Mouse (Mus musculus) hindbrain, embryonic 11.5 days (tissue): ENCODE results near the gene Accsl. TPM values are rescaled to one million over a fixed set of nuclear protein-coding genes. Genes with fewer than 3 reads are reported as not detected.

Source experiments
- ATAC-seq: fragments of 200-750 bp; cut with Nextera tagmentation; 2 replicates; pipeline ENCODE4 v1.8.0; 2017; ENCODE audit warnings: mild to moderate bottlenecking, moderate TSS enrichment, moderate library complexity; ENCODE audit not compliant: low FRiP score
- DNase-seq: peaks from one replicate; pipeline ENCODE4 v3.0.0-alpha.2; 2015; ENCODE audit warnings: low spot score
- H3K27ac ChIP-seq: fragments of 300-500 bp; sonication (generic); 2 replicates; pipeline ENCODE4 v1.5.1; 2014; ENCODE audit warnings: mild to moderate bottlenecking, low read depth, low read length
- H3K27me3 ChIP-seq: fragments of 300-500 bp; sonication (generic); 2 replicates; pipeline ENCODE4 v1.6.1; 2014; ENCODE audit warnings: mild to moderate bottlenecking, low read length, moderate library complexity, mixed read lengths; ENCODE audit not compliant: control insufficient read depth, insufficient read depth
- H3K36me3 ChIP-seq: fragments of 300-500 bp; sonication (generic); 2 replicates; pipeline ENCODE4 v1.6.1; 2014; ENCODE audit warnings: mild to moderate bottlenecking, low read length, moderate library complexity, mixed read lengths; ENCODE audit not compliant: control insufficient read depth, insufficient read depth
- H3K4me1 ChIP-seq: fragments of 300-500 bp; sonication (generic); replicated peaks from 2 replicates; pipeline ENCODE4 v1.6.1; 2014; ENCODE audit warnings: low read length, mixed read lengths; ENCODE audit not compliant: control insufficient read depth, insufficient read depth
- H3K4me2 ChIP-seq: fragments of 300-500 bp; sonication (generic); replicated peaks from 2 replicates; pipeline ENCODE4 v1.6.1; 2014; ENCODE audit warnings: mild to moderate bottlenecking, low read depth, low read length
- H3K4me3 ChIP-seq: fragments of 300-500 bp; sonication (generic); 2 replicates; pipeline ENCODE4 v1.5.1; 2014; ENCODE audit warnings: low read depth, low read length
- H3K9ac ChIP-seq: fragments of 300-500 bp; sonication (generic); 2 replicates; pipeline ENCODE4 v1.6.1; 2014; ENCODE audit warnings: low read depth, low read length
- H3K9me3 ChIP-seq: fragments of 300-500 bp; sonication (generic); 2 replicates; pipeline ENCODE4 v1.6.1; 2016; ENCODE audit warnings: low read length; ENCODE audit not compliant: control insufficient read depth
- WGBS: fragments of 180-500 bp; shearing (Covaris S2); extraction: QIAGEN DNeasy Blood & Tissue Kit; methylation state at CpG from one replicate; pipeline ENCODE4 v1.1.7; 2014; 5-methylcytosine and 5-hydroxymethylcytosine counted together
- polyA plus RNA-seq: library from polyadenylated mRNA; unstranded; fragments of >200 nt; fragmentation: Nextera tagmentation; extraction: Ambion mirVana; gene quantifications from 2 replicates; pipeline ENCODE4 v1.2.1, GENCODE M21; 2014

Gene Accsl
- polyA plus RNA-seq, 1 experiment from 2014 or later: 0.69 TPM

DNA sequence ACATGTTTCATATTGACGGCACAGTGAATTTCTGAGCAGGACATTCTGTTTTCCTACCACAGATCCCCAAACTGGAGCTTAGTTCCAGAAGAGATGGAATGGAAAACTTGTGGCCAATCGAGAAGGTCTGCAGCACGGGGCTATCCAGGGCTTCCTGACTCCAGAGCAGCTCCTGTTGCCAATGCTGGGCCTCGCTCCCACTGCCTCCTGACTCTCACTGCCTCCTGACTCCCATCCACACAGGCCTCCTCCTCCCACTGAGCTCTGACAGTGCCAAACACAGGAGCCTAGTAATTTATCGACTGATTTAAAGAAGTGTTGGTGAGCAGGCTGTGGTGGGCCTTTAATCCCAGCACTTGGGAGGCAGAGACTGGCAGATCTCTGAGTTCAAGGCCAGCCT is 60.9 kb downstream of the Accsl start:
- H3K4me1 ChIP-seq: no peaks in the 10 kb centered on the region
- no peak overlapping the region for H3K9ac ChIP-seq
- no peaks in the 10 kb centered on the region for H3K9me3 ChIP-seq
- no peak overlapping the region for H3K4me3 ChIP-seq
- 90% methylated on average over 5 of the region's 5 CpGs for WGBS
- H3K27ac ChIP-seq: no peak overlapping the region
- ATAC-seq (no peak), DNase-seq (no peak)
- H3K36me3 ChIP-seq: no peaks in the 10 kb centered on the region; the same call in 1 of the 2 replicates
- H3K4me2 ChIP-seq: no peak overlapping the region
- no peaks in the 10 kb centered on the region for H3K27me3 ChIP-seq

GRCm38 (mm10) chr2:93807440-93807839 is 61.5 kb downstream of the Accsl start:
- no peaks in the 10 kb centered on the region for H3K4me1 ChIP-seq
- H3K9me3 ChIP-seq: no peaks in the 10 kb centered on the region
- no peak overlapping the region for H3K9ac ChIP-seq
- WGBS: 87% methylated on average over 8 of the region's 8 CpGs
- no peak overlapping the region for H3K4me2 ChIP-seq
- ATAC-seq: no peak
- no peak for DNase-seq
- H3K27me3 ChIP-seq: no peaks in the 10 kb centered on the region
- H3K27ac ChIP-seq: no peak overlapping the region
- no peak overlapping the region for H3K4me3 ChIP-seq
- H3K36me3 ChIP-seq: no peaks in the 10 kb centered on the region; the same call in 1 of the 2 replicates

- H3K27ac ChIP-seq: no peak overlapping the region
- no peaks in the 10 kb centered on the region for H3K9me3 ChIP-seq
- no peak overlapping the region for H3K4me2 ChIP-seq
- no peaks in the 10 kb centered on the region; the same call in 1 of the 2 replicates for H3K36me3 ChIP-seq
- no peaks in the 10 kb centered on the region for H3K4me1 ChIP-seq
- WGBS: 91% methylated on average over 6 of the region's 6 CpGs
- no peak for ATAC-seq
- no peak for DNase-seq
- no peaks in the 10 kb centered on the region for H3K27me3 ChIP-seq
- no peak overlapping the region for H3K4me3 ChIP-seq
- H3K9ac ChIP-seq: no peak overlapping the region
Observed at GRCm38 (mm10) chr2:93806487-93807201, 62.3 kb downstream of the Accsl start.

DNA sequence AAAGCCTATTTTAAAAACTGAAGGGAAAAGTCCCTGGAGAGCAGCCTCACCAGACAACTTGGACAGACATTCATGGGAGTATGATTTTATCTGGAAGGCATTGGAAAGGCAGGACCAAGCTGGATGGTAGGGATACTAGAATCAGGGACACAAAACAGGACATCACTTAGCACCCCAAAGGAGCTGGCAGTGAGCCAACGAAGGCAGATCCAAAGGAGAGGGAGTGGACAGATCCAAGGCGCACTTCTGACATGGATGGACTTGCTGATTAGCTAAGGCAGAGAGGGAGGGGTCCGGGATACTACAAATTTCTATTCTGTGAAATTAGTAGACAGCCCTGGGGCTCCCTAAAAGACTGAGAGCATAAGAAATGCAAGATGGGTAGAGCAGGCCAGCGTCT is 63.4 kb downstream of the Accsl start:
- Histone ChIP-seq H3K9ac (no peak overlapping the region), H3K9me3 (no peaks in the 10 kb centered on the region), H3K27me3 (no peaks in the 10 kb centered on the region), H3K4me2 (no peak overlapping the region), H3K36me3 (no peaks in the 10 kb centered on the region), H3K27ac (no peak overlapping the region), H3K4me3 (no peak overlapping the region), H3K4me1 (no peaks in the 10 kb centered on the region)
- 88% methylated on average over 4 of the region's 4 CpGs for WGBS
- ATAC-seq (no peak), DNase-seq (no peak)

Other genes with a start within 250 kb of the Accsl start
- gene Alx4, start 226.8 kb downstream of the Accsl start, polyA plus RNA-seq: 4.3 TPM in 2 replicates
- gene Ext2, start 46.6 kb downstream of the Accsl start, polyA plus RNA-seq: 54.4 and 68.6 TPM in 2 replicates
- gene Accs, start 19.2 kb downstream of the Accsl start, polyA plus RNA-seq: 7.4 and 7.5 TPM in 2 replicates
- gene Gm13889, start 88.0 kb upstream of the Accsl start, polyA plus RNA-seq: 3.3 and 5.7 TPM in 2 replicates
- not detected in 2 replicates for gene Gm27027, start 127.2 kb upstream of the Accsl start, polyA plus RNA-seq
- 51.9 and 53.4 TPM in 2 replicates for gene Alkbh3, start 141.7 kb upstream of the Accsl start, polyA plus RNA-seq